Mouse (Mus musculus): ENCODE results near the gene Siae.

The Siae gene

DNA sequence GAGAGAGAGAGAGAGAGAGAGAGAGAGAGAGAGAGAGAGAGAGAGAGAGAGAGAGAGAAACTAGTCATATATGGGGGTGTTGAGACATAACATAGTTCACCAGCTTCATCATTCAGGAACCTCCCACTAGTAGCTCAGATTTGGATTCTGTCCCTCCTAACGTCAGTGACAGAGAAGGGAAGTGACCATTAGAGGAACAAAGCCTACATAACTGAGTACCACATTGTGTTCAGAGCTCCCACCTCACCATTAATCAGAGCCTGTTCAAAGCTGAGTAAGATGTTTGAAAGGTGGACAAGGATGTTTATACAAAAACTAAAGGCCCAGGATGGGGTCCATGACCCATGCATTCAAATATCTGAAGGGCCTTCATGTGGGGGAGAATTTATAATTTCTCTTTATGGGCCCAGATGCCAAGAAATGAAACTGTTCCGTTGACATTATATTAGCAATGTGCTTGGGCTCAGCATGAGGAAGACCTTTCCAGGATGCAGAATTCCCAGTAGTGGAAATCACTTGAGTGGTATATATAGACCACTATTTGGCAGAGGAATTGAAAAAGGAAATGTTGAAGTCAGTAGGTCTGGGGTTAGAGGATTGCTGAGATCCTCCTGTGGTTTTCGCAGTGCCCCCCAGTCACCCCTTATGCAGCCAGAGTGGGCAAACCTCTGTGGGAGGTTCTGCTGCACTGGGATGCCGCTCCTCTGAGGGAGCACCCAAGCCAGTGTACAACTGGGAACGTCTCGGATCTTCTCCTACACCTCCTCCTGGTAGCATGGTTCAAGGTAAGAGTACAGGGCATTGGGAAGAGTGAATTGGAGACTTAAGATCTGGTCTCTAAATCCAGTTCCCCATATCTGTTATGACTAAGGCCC is 14.6 kb upstream of the Siae start:
- DNase-seq, result no peak

DNA sequence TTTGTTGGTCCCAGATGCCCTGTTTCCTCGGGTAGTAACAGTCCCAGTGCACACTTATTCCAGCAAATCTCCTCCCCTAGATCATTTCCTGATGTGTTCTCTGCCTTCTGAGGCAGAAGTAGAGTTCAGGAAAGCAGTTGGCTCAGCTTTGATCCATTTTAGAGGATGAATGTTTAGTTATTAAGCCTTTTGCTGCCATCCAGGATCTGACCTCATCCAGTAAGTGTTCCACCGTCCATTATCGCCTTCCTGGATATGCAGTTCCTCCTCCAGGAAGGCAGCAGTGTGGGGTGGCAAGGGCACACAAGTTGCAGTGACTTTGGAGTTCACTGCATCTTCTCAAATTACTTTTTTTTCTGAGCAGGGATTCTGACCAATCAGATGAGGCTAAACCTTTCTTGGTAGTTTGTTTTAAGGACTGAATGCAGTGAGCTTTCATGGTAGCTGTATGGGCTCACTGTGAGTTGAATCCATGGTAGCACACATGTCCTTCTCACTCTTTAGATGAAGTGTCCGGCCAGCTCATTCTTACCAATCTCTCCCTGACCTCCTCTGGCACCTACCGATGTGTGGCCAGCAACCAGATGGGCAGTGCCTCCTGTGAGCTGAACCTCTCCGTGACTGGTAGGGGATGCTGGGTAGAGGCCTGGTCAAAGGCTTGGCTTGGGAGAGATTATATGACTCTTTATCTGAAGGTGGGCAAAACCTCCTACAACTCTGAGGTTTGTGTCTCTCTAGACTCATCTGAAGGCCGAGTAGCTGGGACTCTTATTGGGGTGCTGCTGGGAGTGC is 13.5 kb upstream of the Siae start:
- no peak for DNase-seq

DNA sequence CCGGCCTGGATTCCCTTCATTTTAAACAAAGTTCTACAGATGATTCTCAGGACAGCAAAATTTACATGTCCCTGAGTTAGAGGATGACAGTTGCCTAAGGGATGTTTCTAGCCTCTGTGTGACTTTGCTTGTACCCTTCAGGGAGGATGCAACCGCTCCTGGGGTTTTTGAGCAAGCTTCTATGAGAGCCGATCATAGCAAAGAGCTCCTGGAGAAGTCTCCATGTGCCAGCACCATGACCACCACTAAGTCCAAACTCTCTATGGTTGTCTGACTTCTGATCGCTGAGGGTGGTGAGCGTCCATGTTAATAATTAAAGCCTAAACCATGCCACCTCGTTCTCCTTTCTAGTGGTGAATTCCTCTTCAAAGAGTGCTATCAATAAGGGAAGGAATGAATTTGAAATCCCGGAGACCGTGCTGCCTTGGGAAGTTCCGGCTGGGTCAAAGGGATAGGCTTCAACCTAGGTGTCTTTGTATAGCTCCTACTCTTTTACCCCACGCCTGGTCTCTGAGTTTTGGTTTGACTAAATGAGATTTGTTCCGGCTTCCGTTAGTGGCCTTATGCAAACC is 11.5 kb upstream of the Siae start:
- DNase-seq, result no peak

DNA sequence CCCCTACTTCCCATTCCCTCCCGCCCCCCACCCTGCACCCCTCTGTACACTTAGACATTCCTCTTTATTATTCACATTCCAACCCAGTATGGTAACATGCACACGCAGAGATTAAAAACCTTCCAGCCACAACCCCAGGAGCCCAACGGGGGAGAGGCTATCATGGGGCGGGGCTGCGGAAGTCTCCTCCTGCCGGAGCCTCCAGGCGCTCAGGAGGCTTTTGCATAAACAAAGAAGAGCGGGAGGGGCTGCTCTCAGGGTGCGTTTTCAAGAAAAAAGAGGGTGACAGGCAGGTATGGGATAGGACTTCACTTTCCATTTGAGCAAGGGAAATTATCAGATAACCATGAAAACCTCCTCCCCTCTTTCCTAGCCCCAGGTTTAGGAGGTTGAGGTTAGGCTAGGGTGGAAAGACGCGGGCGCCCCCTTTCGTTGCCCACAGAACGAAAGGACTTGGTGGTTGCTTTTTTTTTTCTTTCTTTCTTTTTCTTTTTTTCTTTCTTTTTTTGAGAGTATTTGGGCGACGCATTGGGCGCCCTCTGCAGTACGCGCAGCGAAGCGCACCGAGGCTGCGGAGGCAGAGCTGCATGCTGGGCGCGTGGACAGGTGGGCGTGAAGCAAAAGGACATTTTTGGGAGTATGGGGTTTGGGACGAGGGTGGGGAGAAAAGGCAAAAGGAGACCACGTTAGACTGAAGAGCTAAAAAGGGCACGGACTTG is 10.9 kb upstream of the Siae start:
- peak; percentile 80 for DNase-seq

DNA sequence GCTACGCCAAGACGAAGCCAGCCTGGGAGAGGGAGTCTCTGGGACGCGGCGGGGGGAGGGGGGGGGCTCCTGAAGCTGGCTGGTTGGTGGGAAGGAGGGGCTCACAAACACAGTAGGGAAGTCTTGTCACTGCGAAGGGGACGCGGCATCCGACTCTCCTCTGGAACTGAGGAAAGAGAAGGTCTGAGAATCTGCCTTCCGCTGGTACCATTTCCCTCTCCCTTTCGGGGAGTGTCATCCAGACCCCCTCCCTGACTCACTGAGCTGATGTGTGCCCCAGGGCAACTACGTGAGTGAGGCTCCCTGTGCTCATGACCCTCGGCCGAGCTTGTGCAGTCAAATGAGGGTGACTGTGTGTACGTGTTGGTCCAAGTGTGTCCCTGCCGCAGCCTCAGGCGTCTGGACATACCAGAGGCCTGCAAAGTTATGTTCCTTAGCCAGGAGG is 10.3 kb upstream of the Siae start:
- DNase-seq, result peak; percentile 13

DNA sequence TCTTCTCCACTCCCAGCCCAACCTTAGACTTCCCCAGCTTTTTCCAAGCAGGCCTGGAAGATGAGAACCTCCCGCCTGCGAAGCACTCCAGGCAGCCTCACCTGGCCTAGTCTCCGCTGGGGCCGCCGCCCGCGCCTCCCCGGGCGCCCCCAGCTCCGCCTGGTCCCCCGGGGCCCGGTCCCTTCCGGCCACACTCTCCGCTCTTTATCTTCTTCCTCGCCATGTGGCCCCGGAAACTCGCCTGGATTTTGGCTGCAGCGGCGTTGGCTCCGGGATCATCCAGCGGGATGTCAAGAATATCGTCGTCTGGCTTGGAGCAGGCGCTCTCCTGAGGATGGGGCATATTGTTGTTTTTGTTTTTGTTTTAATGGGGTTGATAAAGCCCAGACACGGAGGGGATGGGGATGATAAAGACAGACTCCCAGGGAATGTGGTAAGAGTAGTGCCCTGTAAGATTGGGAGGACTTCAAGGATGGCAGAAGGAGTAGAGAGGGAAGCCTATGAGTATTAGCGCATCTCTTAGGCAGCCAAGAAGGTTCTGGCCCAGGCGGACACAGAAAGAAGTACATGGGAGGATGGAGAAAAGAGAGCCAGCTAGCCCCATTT is 9.5 kb upstream of the Siae start:
- DNase-seq, result peak; percentile 22

DNA sequence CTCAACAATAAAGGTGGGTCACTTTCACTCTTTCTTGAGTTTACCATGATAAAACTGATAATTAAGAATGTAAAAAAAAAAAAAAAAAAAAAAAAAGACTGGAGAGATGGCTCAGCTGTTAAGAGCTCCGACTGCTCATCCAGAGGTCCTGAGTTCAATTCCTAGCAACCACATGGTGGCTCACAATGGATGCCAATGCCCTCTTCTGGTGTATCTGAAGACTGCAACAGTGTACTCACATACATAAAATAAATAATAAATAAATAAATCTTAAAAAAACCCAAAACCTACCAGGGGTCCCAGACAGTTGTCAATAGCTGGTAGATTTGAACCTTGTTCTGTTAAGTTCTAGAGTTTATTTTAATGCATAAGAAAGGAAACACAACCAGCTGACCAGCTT is 8.6 kb upstream of the Siae start:
- no peak for DNase-seq

DNA sequence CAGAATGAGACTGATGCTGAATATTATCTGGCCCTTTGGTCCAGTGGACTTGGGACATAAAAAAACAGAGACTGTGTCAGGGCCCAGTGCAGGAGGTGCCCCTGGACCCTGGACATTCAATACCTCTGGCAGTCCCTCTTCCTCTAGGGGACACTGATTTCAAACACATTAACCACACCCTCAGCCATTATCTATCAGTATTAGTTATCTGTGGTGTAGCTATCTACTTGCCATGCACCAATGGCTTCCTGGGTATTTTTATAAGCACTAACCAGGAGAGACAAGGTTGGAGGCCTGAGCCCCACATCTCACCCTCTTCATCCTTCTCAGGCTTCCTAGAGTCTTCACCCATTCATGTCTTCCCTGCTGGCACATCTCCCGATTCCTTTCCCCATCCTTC is 5.1 kb upstream of the Siae start:
- DNase-seq, result no peak

DNA sequence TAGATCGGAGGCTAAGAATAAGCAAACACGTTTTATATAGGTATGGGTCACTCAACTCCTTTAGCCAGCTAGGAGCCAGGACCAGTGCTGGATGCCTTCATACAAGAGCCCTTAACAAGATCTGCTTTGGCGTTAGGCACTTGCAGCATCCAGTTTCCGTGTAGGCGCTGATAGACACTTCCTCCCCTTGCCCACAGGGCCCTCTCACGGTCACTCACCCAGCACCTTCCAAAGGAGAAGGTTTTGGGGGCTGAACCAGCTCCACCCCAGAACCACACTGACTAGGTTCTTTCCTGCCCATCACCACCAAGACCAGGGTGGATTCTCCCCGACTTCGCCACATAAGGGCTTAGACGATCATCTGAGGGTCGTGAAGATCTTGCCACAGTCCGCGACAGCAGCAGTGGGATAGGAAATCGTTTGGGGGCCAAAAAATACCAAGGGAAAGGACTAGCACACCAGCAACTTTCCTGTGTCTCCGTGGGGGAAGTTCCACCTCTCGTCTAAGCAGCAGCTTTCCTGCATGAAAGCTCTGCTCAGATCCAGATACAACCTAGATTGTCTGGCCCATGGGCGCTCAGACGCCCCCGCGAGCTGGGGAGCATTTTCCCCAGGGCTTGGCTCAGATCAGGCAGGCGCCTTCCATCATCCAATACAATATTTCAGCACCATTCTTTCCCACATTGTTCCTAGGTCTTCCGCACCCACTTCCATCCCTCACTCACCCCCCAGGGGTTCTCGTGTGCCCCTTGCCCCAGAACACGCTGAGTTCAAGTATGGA is 3.6 kb upstream of the Siae start:
- DNase-seq, result no peak

DNA sequence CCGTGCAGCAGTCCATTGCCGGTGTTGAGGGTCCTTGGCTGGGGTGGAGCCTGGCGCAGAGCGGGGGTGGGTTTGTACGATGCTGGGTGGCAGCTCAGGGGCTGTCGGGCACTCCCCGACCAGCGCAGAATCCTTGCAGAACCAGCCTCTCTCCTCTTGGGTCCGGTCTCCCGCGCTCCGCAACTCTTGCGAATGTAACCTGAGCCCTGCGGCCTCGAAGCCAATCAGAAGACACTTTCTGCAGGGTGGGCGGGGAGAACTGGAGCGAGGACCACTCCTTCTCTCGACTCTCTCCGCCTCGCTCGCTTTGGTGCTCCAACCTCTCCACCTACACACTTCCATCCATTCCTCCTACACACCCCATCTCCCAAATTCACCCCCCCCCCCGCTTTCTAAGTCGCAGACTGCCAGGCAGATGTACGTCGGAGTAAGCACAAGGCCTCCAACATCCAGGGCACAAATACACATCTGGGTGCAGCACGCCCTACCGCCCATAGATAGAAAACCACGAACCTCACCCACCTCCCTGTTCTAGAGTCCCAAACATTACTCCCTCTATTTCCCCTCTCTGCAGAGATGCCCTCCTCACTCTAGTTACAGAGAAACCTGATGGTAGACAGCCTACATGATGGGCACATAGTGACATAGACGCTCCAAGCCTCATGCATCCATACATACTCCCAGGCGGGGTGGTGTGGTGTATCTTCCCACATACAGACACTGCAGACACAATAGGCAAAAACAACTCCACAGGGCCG is 2.8 kb upstream of the Siae start, which contains the start of gene Nrgn:
Gene Nrgn, minus strand, starts transcription at position 369 of the 758 bp plus-strand sequence.
- DNase-seq, result peak; percentile 95

DNA sequence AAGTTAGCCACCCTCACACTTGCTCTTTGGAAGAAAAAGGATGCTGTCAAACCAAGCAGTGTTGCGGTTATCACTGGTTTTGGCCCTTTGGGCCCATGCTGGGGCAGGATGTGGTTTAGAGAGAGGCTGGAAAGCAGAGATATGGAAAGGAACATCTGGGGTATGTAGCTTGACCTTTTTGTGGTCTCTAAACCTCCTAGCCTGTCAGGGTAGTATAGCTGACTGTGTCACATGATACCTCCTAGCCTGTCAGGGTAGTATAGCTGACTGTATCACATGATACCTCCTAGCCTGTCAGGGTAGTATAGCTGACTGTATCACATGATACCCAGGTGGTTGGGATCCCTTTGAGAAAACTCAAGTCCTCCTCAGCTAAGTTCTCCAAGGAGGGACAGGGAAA is 1.2 kb upstream of the Siae start:
- DNase-seq, result no peak

DNA sequence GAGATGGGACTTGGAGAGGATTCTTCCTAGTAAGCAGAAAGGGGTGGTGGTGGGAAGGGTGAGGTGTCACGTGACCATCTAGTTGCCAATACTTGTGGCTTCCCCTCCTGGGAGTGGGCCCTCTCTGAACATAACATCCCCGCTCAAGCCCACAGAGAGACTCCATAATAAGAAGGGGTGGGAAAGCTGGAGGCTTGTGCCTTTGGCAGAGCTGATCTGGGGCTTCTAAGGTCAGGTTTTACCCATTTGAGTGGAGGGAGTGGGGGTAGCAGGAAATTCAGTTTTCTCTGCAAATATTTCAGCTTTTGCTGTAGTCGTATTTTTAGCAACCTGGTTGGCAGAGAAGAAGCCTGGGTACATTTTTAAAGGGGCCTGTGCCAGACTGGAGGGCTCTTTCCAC is 868 bp downstream of the Siae start:
- no peak for DNase-seq

DNA sequence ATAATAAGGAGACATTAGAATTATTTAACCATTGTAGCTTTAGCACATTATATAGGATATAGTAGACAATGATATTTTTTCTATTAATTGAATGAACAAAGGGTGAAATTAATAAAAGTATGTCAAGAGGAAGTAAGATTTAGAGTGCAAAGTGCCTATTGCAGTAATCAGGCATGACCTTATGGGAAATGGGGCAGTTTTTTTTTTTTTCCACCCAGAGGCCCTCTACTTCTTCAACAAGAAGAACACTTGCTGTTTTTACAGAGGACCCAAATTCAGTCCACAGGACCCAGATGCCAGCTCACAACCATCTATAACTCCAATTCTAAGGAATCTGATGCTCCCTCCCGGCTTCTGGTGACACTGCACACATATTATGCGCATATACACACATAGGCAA is 5.1 kb downstream of the Siae start:
- no peak for DNase-seq

DNA sequence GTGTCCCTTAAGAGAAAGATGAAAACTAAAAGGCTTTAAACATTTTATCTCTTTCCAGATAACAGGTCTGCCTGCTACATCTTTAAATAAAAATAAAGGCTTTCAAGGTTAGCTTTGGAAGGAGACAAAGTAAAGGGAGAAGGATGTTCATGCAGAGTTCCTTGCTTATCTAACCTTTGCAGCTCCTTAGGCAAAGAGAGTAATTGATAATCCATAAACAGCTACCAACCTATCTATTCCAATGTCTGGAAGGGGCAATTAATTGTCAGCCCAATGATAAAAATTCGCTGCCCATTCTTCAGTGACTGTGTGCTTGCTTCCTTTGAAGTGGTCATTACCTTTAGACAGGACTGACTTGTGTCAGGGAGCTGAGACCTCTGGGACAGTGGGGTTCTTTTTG is 8.3 kb downstream of the Siae start:
- no peak for DNase-seq

DNA sequence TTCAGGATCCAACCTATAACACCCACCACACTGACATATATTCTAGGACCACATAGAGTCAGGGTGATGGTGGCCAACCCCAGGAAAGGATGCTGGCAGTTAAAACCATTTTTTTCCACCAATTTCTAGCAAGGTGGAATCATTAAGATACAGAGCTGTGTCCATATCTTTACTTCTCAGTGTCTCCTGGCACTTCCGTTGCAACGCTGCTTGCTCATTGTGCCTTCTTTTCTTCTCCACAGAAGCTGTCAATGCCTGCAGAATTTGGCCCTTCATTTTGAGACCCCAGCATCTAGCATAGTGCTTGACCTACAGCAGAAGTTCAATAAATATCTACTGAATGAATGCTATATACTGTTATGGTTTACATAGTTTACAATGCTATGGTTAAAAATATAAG is 11.5 kb downstream of the Siae start:
- DNase-seq, result no peak

DNA sequence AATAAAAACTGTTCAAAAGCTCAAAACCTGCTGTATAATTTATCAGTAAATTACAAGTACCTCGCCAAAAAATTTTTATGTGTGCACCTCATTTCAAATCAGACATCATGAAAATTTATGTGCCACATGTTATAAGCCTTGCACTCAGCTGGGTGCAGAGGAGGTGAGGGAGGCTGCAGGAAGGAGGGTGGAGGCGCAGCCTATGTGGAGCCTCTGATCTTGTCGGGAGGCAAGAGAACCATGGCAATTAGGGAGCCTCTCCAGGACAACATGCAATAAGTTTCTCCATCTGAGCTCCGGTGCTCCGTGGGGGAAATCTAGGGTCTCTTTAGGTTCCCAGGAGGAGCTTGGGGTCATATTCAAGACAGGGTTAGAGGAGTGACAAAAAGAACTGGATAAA is 12.0 kb downstream of the Siae start:
- DNase-seq, result peak; percentile 54

DNA sequence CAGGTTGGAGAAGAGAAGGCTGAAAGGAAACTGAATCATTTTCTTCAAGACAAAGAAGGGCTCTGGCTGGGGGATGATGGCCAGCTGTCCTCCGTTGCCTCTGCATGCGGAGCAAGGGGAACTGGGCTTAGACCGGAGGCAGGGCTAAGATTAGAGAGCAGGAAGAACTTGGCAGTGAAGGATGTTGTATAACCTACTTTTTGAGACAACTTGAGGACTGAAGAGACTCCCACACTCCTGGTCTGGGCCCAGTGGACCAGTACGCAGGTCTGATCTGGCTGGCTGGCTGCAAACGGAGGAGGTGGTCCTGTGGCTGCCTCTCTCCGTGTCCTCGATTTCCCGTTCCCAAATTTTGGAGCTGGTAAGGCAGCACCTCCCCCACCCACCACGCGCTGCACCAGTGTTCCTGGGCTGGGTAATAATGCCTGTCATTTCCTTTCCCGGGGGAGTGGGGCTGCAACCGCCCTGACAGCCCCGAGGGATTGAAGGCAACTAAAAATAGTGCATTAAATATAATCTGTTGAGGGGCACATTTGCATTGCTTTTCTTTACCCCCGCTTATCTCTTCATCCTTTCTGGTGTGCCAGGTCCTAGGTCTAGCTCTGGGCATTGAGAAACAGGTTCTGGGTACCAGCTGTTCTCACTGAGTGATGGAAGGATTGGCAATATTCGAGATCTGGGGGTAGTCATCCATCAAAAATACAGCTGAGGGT is 12.6 kb downstream of the Siae start:
- peak; percentile 86 for DNase-seq

DNA sequence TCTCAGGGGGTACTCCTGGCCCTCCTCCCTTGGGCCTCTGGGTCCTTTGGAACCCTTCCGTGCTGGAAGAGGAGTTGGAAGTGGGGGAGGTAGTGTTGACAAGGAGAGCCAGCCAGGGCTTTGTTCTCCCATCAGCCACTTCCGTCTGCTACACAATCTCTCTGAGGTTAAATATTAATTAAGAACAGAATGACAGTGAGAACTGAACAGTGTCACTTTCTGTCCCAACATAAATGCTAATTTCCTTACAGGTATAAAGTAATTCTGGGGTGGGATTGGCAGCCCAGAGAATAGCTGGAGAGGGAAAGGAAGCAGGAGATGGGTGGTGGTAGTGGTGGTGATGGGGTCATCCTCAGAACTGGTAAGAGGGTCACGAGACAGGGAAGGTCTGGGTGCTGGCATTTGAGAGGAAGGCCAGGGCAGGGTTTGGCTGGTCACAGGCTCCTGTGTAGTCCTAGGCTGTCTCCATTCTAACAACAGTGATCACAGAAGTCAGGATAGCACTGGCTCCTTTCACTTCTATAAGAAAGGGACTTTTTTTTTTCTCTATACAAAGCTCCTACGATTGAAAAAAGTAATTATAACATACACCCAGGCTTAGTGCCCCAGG is 13.2 kb downstream of the Siae start:
- DNase-seq, result no peak

DNA sequence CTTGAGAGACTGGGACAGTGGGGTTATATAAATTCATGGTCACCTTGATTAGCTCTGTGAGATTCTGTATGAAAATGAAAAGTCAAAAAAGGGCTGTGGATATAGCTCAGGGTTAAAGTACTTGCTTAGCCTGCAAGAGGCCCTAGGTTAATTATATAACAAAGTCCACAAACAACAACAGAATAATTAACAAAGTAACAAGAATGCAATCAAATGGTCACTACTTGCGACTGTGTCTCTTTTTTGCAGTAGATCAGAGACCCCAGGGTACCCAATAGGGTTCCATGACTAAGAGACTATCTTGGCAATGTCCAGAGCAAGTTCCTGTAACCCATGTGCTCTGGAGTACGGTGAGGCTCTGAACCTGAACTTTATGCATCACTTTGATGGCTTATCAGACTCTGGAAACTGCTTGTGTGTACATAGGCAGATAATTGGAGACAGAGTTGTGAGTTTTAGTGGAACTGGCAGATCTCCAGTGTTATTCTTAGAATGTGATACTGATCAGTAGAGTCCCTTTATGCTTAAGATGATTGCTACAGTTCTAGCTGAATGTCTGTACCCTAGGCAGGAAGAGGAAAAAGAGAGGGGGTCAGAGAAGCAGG is 13.8 kb downstream of the Siae start:
- no peak for DNase-seq
